Mouse (Mus musculus) kidney, postnatal 4 days (tissue): ENCODE measurements around the gene Tex10.

ENCODE experiments used
- DNase-seq, 2 experiments: peaks; one replicate each; pipeline ENCODE4 v3.0.0; 2021; ENCODE audit warnings: mixed read lengths in 2 of 2

The Tex10 gene

DNA sequence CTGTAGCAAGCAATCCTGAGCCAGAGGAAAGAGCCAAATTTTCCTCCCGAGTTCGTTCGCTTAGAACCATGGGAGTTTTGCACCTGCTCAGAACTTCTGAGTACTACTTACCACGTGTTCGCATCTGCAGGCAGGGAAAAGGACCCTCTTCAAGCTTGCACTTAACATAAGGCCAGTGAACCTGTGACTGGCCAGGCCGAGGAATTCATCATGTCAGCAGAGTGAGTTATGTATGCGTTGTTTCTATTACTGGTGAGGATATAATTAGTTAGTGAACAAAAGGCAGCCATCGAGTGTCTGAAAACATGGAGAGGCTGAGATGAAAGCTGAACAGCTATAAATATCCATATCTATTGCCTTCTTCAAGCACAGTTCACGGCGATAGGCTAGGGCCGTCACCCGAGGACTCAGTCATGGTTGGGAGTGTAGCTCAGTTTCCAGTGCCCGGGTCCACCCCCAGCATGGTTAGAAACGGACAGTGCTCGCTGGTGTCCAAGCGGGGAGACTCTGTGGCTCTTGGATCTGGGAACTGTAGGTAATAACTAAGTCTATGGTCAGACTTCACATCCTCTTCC is 70.1 kb downstream of the Tex10 start:
- DNase-seq, result no peak

DNA sequence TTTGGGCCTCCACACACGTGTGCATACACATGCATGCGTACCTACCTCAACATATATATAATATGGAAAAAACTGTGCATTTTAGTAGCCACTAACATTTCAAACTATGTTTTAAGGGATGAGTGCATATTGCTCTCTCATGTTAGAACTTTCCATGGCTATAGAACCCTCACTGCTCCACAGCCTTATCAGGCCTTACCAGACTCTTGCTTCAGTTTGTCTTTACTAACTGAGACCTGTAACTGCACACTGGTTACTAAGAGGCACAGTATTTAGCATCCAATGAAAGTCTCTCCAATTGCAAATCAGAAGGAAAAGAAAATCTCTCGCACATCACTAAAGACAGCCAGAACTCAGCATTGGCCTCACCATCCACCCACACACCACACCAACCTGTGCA is 76.3 kb downstream of the Tex10 start:
- DNase-seq, result no peak

DNA sequence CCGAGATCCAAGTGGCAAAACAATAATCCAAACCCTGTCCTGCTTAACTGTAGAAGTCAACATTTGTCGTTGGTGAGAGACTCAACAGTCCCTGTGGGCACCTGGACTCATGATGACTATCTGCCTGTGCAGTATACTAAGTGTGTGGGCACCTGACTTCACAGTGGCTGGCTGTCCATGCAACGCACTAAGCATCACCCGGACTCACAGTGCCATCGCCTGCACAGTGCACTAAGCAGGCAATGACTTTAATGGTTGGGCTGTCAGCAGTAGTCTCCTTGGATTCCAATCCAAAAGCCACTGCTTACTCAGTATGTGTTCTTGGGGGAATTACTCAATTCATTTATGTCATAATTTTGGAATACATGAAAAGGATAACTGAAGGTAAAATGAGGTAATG is 90.8 kb downstream of the Tex10 start:
- no peak for DNase-seq

DNA sequence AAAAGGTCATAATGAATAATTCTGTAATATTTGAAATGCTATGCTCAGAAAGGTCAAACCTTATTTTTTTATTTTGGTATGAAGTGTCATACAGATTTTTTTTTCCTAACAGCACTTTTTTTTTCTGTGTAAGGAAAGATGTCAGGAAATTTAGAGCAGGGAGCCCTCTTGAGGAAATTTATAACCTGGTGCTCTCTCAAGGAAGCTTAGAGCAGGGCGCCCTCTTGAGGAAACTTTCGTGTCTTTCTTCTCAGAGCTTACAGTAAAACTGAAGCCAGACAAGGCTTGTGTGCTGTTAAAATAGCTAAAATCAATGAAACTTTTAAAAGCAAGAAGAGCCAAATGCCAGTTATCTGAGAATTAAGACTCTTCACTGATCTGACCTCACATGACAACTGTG is 92.3 kb downstream of the Tex10 start:
- peak; percentile 83 to 85 for DNase-seq
